Mouse (Mus musculus): ENCODE data around the gene Drc7. TPM values are rescaled to one million over a fixed set of nuclear protein-coding genes. Genes with fewer than 3 reads are reported as not detected.

Drc7 gene
- polyA plus RNA-seq, 1 experiment from 2014 or later = not detected

- Histone ChIP-seq H3K4me3 (ENCODE audit: control insufficient read depth in 1 of 2, insufficient read depth in 1 of 2, low read depth in 1 of 2, low read length in 2 of 2) (peak within 1 kb of the TSS; percentile 61 to 90), H3K9me3 (ENCODE audit: control insufficient read depth, low read length) (no peaks in the 10 kb centered on the region), H3K27me3 (ENCODE audit: control insufficient read depth, insufficient read depth, low read length) (no peaks in the 10 kb centered on the region), H3K4me1 (ENCODE audit: control insufficient read depth in 2 of 2, insufficient read depth in 2 of 2, low read length in 2 of 2) (peaks cover 6 to 9% of the 10 kb centered on the region in 2 experiments; a peak in 3 of 4 replicates), H3K4me2 (ENCODE audit: low read length) (peak within 1 kb of the TSS; percentile 87), H3K27ac (replicated peaks in 1 of 2; ENCODE audit: control insufficient read depth in 1 of 2, insufficient read depth in 1 of 2, low read depth in 2 of 2, low read length in 2 of 2) (peak within 1 kb of the TSS; percentile 56 to 75), H3K36me3 (ENCODE audit: control insufficient read depth, insufficient read depth, low read length) (peaks cover 30% of the 10 kb centered on the region), H3K9ac (ENCODE audit: low read length) (peak within 1 kb of the TSS; percentile 76)
- under 1% methylated on average over 47 of the region's 47 CpGs for WGBS
- peak; percentile 96 for ATAC-seq (ENCODE audit: insufficient number of reproducible peaks, insufficient read depth, low FRiP score, low read depth)
Observed at GRCm38 (mm10) chr8:95080381-95081341, 25.8 kb downstream of the Drc7 start, which contains the start of gene Katnb1. Katnb1 (plus strand) TSS chr8:95081186.

DNA sequence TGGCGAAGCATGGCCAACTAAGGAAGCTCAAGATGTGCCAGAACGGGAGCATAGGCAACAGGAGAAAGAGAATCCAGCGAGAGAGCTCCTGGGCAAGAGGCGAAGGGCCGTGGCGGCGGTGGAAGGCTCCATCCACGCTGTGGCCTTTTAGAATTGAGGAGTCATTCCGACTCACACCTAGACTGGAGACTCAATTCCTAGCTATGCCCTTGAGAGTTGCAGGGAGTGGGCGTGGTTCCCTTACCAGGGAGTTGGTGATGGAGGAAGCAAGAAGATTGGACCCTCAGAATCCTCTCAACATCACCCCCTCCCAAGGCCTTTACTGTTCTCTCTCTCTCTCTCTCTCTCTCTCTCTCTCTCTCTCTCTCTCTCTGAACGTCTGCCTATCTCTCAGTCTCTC is 26.7 kb downstream of the Drc7 start:
- Histone ChIP-seq H3K4me3 (ENCODE audit: control insufficient read depth in 1 of 2, insufficient read depth in 1 of 2, low read depth in 1 of 2, low read length in 2 of 2) (peak overlapping the region; percentile 61 to 90), H3K36me3 (ENCODE audit: control insufficient read depth, insufficient read depth, low read length) (peaks cover 37% of the 10 kb centered on the region), H3K27ac (replicated peaks in 1 of 2; ENCODE audit: control insufficient read depth in 1 of 2, insufficient read depth in 1 of 2, low read depth in 2 of 2, low read length in 2 of 2) (peak overlapping the region; percentile 34 to 56), H3K27me3 (ENCODE audit: control insufficient read depth, insufficient read depth, low read length) (no peaks in the 10 kb centered on the region), H3K9ac (ENCODE audit: low read length) (peak overlapping the region; percentile 75), H3K4me2 (ENCODE audit: low read length) (peak overlapping the region; percentile 87), H3K4me1 (ENCODE audit: control insufficient read depth in 2 of 2, insufficient read depth in 2 of 2, low read length in 2 of 2) (peaks cover 6 to 9% of the 10 kb centered on the region in 2 experiments; a peak in 3 of 4 replicates), H3K9me3 (ENCODE audit: control insufficient read depth, low read length) (no peaks in the 10 kb centered on the region)
- no peak for ATAC-seq (ENCODE audit: insufficient number of reproducible peaks, insufficient read depth, low FRiP score, low read depth)
- WGBS = 8% methylated on average over 11 of the region's 11 CpGs

DNA sequence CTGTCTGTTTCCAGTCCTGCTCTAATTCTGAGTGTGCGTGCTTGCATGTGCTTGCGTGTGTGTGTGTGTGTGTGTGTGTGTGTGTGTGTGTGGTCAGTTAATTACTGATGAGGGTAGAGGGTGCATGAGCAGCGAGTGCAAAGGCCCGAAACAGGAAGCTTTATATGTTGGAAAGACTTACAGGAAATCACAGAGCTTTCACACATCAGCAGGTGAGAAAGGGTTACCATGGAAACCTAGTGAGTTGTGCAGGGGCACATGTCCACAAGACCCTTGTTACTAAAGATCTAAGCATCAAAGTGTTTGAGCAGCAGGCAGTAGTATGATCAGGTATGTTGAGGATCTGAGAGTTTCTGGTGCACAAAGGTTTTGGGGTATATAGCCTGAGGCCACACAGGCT is 29.4 kb downstream of the Drc7 start:
- no peak overlapping the region for H3K27ac ChIP-seq (replicated peaks in 1 of 2; ENCODE audit: control insufficient read depth in 1 of 2, insufficient read depth in 1 of 2, low read depth in 2 of 2, low read length in 2 of 2)
- no peaks in the 10 kb centered on the region for H3K9me3 ChIP-seq (ENCODE audit: control insufficient read depth, low read length)
- H3K4me3 ChIP-seq (ENCODE audit: control insufficient read depth in 1 of 2, insufficient read depth in 1 of 2, low read depth in 1 of 2, low read length in 2 of 2) = no peak overlapping the region
- no peak for ATAC-seq (ENCODE audit: insufficient number of reproducible peaks, insufficient read depth, low FRiP score, low read depth)
- peaks cover 63% of the 10 kb centered on the region for H3K36me3 ChIP-seq (ENCODE audit: control insufficient read depth, insufficient read depth, low read length)
- no peaks in the 10 kb centered on the region for H3K27me3 ChIP-seq (ENCODE audit: control insufficient read depth, insufficient read depth, low read length)
- 85% methylated on average over 4 of the region's 4 CpGs for WGBS
- peaks cover 6 to 9% of the 10 kb centered on the region in 2 experiments; a peak in 3 of 4 replicates for H3K4me1 ChIP-seq (ENCODE audit: control insufficient read depth in 2 of 2, insufficient read depth in 2 of 2, low read length in 2 of 2)
- no peak overlapping the region for H3K4me2 ChIP-seq (ENCODE audit: low read length)
- H3K9ac ChIP-seq (ENCODE audit: low read length) = no peak overlapping the region

DNA sequence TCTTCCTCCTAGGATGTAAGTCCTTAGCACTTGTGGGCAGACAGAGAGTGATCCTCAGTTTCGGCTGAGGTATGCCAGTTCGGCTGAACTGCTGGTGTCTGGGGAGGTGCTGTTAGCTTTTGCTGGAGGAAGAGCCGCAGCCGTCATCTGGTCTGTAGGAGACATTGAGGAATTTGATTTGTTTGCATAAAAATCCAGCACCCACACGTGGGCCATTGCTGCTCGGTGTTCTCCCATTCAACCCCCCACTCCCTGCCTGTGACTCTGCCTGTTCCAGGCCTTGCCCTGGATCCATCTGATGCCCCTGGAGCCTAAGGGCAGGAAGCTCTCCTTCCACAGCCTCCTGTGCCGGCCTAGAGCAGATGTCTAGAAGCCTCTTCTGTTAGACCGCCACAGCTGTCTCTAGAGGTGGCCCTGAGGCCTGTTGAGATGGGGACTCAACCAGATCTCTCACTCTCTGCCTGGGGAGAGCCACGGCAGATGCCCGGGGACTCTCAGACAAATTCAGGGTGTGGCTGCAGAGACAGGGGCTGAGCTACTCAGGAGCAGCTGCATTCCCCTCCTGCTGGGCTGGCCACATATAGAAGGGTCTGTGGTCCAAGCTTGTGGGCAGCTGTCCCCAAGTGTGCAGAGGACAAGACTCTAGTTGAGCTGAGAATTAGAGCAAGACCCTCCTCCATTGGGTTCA is 30.0 kb downstream of the Drc7 start:
- H3K9me3 ChIP-seq (ENCODE audit: control insufficient read depth, low read length) = no peaks in the 10 kb centered on the region
- WGBS = 78% methylated on average over 10 of the region's 10 CpGs
- peaks cover 6 to 9% of the 10 kb centered on the region in 2 experiments; a peak in 3 of 4 replicates for H3K4me1 ChIP-seq (ENCODE audit: control insufficient read depth in 2 of 2, insufficient read depth in 2 of 2, low read length in 2 of 2)
- H3K9ac ChIP-seq (ENCODE audit: low read length) = no peak overlapping the region
- H3K27ac ChIP-seq (replicated peaks in 1 of 2; ENCODE audit: control insufficient read depth in 1 of 2, insufficient read depth in 1 of 2, low read depth in 2 of 2, low read length in 2 of 2) = no peak overlapping the region
- peaks cover 69% of the 10 kb centered on the region for H3K36me3 ChIP-seq (ENCODE audit: control insufficient read depth, insufficient read depth, low read length)
- no peak overlapping the region for H3K4me3 ChIP-seq (ENCODE audit: control insufficient read depth in 1 of 2, insufficient read depth in 1 of 2, low read depth in 1 of 2, low read length in 2 of 2)
- no peaks in the 10 kb centered on the region for H3K27me3 ChIP-seq (ENCODE audit: control insufficient read depth, insufficient read depth, low read length)
- no peak overlapping the region for H3K4me2 ChIP-seq (ENCODE audit: low read length)
- ATAC-seq (ENCODE audit: insufficient number of reproducible peaks, insufficient read depth, low FRiP score, low read depth) = no peak

DNA sequence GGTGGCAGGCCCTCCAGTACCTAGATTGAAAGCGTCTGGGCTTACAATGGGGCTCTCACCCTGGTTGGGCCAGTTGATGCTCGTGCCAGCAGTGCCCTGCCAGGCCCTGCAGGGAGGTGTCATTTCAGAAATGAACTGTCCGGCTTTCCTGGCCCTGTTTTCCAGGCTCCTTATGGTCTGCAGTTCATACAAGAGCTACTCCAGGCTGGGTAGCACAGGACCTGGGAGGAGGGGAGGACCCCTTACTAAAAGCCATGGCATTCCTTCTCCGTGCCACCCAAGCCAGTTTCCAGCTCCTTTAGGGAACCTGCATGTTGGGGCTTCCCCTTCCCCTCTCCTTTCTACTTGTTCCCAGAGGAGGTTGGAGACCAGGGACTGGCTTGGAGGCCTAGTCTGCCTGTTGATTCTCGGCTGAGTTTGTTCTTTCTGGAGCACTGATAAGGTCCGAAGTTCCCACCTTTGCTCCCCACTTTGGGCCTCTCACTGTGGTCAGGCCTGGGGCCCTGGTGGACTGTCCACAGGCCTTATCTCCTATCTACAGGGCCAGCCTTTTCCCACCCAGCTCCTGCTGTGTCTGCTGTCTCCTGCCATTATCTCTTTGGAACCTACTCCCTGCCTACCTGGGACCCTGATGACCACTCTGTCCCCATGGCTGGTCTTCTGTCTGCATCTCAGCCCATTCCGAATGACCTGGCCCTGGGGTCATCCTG is 30.7 kb downstream of the Drc7 start:
- Histone ChIP-seq H3K4me3 (ENCODE audit: control insufficient read depth in 1 of 2, insufficient read depth in 1 of 2, low read depth in 1 of 2, low read length in 2 of 2) (no peak overlapping the region), H3K9ac (ENCODE audit: low read length) (no peak overlapping the region), H3K27me3 (ENCODE audit: control insufficient read depth, insufficient read depth, low read length) (no peaks in the 10 kb centered on the region), H3K4me1 (ENCODE audit: control insufficient read depth in 2 of 2, insufficient read depth in 2 of 2, low read length in 2 of 2) (peaks cover 6 to 9% of the 10 kb centered on the region in 2 experiments; a peak in 3 of 4 replicates), H3K36me3 (ENCODE audit: control insufficient read depth, insufficient read depth, low read length) (peaks cover 76% of the 10 kb centered on the region), H3K27ac (replicated peaks in 1 of 2; ENCODE audit: control insufficient read depth in 1 of 2, insufficient read depth in 1 of 2, low read depth in 2 of 2, low read length in 2 of 2) (no peak overlapping the region), H3K9me3 (ENCODE audit: control insufficient read depth, low read length) (no peaks in the 10 kb centered on the region), H3K4me2 (ENCODE audit: low read length) (no peak overlapping the region)
- 59% methylated on average over 7 of the region's 7 CpGs for WGBS
- no peak for ATAC-seq (ENCODE audit: insufficient number of reproducible peaks, insufficient read depth, low FRiP score, low read depth)

DNA sequence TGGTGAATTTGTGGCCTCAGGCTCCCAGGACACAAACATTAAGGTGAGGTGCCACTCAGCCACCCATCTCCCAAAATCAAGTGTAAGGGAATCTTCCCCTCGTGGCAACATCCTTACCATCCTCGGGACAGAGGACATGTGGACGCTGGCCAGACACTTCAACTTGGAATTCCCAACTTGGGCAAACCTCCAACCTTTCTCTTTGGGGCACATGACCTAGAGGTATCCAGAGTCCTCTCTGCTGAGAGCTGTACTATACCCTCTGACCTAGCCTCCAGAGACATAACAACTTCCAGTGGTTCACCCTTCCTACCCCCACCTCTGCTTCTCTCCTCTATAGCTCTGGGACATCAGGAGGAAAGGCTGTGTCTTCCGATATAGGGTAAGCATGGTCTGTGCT is 38.7 kb downstream of the Drc7 start:
- no peak for ATAC-seq (ENCODE audit: insufficient number of reproducible peaks, insufficient read depth, low FRiP score, low read depth)
- H3K4me3 ChIP-seq (ENCODE audit: control insufficient read depth in 1 of 2, insufficient read depth in 1 of 2, low read depth in 1 of 2, low read length in 2 of 2) = no peak overlapping the region
- WGBS = 62% methylated on average over 4 of the region's 4 CpGs
- H3K9ac ChIP-seq (ENCODE audit: low read length) = no peak overlapping the region
- peaks cover 82% of the 10 kb centered on the region for H3K36me3 ChIP-seq (ENCODE audit: control insufficient read depth, insufficient read depth, low read length)
- no peak overlapping the region for H3K27ac ChIP-seq (replicated peaks in 1 of 2; ENCODE audit: control insufficient read depth in 1 of 2, insufficient read depth in 1 of 2, low read depth in 2 of 2, low read length in 2 of 2)
- H3K4me1 ChIP-seq (ENCODE audit: control insufficient read depth in 2 of 2, insufficient read depth in 2 of 2, low read length in 2 of 2) = no peaks in the 10 kb centered on the region
- no peaks in the 10 kb centered on the region for H3K27me3 ChIP-seq (ENCODE audit: control insufficient read depth, insufficient read depth, low read length)
- H3K9me3 ChIP-seq (ENCODE audit: control insufficient read depth, low read length) = no peaks in the 10 kb centered on the region
- no peak overlapping the region for H3K4me2 ChIP-seq (ENCODE audit: low read length)

- Histone ChIP-seq H3K4me1 (ENCODE audit: control insufficient read depth in 2 of 2, insufficient read depth in 2 of 2, low read length in 2 of 2) (no peaks in the 10 kb centered on the region), H3K9ac (ENCODE audit: low read length) (no peak overlapping the region), H3K4me2 (ENCODE audit: low read length) (no peak overlapping the region), H3K27ac (replicated peaks in 1 of 2; ENCODE audit: control insufficient read depth in 1 of 2, insufficient read depth in 1 of 2, low read depth in 2 of 2, low read length in 2 of 2) (no peak overlapping the region), H3K4me3 (ENCODE audit: control insufficient read depth in 1 of 2, insufficient read depth in 1 of 2, low read depth in 1 of 2, low read length in 2 of 2) (no peak overlapping the region), H3K9me3 (ENCODE audit: control insufficient read depth, low read length) (no peaks in the 10 kb centered on the region), H3K36me3 (ENCODE audit: control insufficient read depth, insufficient read depth, low read length) (peaks cover 89% of the 10 kb centered on the region), H3K27me3 (ENCODE audit: control insufficient read depth, insufficient read depth, low read length) (no peaks in the 10 kb centered on the region)
- no peak for ATAC-seq (ENCODE audit: insufficient number of reproducible peaks, insufficient read depth, low FRiP score, low read depth)
- WGBS = 23% methylated on average over 5 of the region's 5 CpGs
Observed at GRCm38 (mm10) chr8:95099009-95099408, 44.1 kb downstream of the Drc7 start.

Measured in heart, embryonic 14.5 days (tissue).